Comparison of ENCODE assay signal across 8 mouse cellular contexts in the genomic region with DNA sequence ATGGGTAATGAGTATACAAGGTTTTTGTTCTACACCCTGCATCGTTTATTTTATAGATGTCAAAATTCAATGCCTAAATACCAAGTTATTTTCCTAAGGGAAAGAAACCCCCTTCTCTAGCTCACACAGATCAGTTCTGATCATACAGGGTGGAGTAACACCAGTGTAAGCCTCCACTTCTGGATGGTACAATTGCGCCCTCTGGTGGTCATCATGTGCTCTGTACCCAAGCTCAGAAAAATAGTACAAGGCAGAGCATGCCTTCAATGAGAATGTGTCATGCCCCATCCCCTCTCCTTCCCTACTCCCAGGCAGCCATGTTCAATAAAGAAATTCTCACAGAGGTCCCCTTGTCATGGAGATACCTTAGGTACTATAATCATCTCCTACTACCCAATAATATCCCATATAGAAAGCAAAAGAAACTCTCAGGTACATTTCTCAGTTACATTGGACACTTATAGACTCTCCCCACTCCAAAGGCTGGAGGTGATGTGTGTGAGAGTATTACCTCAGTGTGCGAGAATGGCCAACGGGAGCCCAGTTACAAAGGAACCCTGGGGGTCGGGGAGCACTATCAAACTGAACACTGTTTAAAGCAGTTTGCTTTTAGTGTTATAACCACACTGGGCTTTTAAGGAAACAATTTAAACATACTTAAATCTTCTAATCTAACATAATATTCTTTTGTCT. TPM values are rescaled to one million over a fixed set of nuclear protein-coding genes. Genes with fewer than 3 reads are reported as not detected.
DNase-seq lines count a peak whose midpoint lies in the region; ATAC-seq and TF ChIP-seq lines count a peak whose summit lies in the region.

No protein-coding gene starts in this region.

- H3K36me3 ChIP-seq in hindbrain, embryonic 15.5 days, result no peaks in the 10 kb centered on the region
- no peaks in the 10 kb centered on the region for H3K36me3 ChIP-seq in lung, postnatal 0 days (ENCODE audit: insufficient read depth, low read length)

- TF ChIP-seq CTCF in lung, postnatal 0 days (IDR thresholded peaks at IDR 0.05), result peak; percentile 99

- H3K4me1 ChIP-seq in hindbrain, embryonic 15.5 days (replicated peaks), result no peaks in the 10 kb centered on the region
- H3K4me1 ChIP-seq in lung, postnatal 0 days (ENCODE audit: insufficient read depth, low read depth, low read length), result no peaks in the 10 kb centered on the region

- no peaks in the 10 kb centered on the region for H3K9me3 ChIP-seq in hindbrain, embryonic 15.5 days
- H3K9me3 ChIP-seq in lung, postnatal 0 days (ENCODE audit: low read length), result no peaks in the 10 kb centered on the region

- peak; percentile 66 for DNase-seq in ovary, postnatal 14 days (ENCODE audit: low spot score)
- no peak for DNase-seq in ovary, postnatal 10 days (ENCODE audit: low spot score)
- peak; percentile 89 to 92 for DNase-seq in cerebellum, postnatal 10 days
- DNase-seq in frontal cortex, postnatal 10 days (ENCODE audit: low spot score in 2 of 2), result peak; percentile 33 to 68
- DNase-seq in layer of hippocampus, postnatal 14 days (ENCODE audit: low spot score in 2 of 2), result peak; percentile 70 to 85
- DNase-seq in lung, postnatal 0 days (ENCODE audit: low spot score), result peak; percentile 87
- peak; percentile 67 for DNase-seq in right cerebral cortex, adult 18-20 months

- no peak overlapping the region for H3K9ac ChIP-seq in hindbrain, embryonic 15.5 days
- no peak overlapping the region for H3K9ac ChIP-seq in lung, postnatal 0 days (replicated peaks; ENCODE audit: low read depth)

- no peaks in the 10 kb centered on the region for H3K27me3 ChIP-seq in hindbrain, embryonic 15.5 days
- no peaks in the 10 kb centered on the region for H3K27me3 ChIP-seq in lung, postnatal 0 days (replicated peaks; ENCODE audit: insufficient read depth, low read length)

- TF ChIP-seq EP300 in lung, postnatal 0 days (IDR thresholded peaks at IDR 0.05), result no peak

- 26% methylated on average over 5 of the region's 5 CpGs for WGBS in hindbrain, embryonic 15.5 days
- WGBS in lung, postnatal 0 days, result 12% methylated on average over 5 of the region's 5 CpGs

- peak; percentile 94 for ATAC-seq in hindbrain, embryonic 15.5 days (ENCODE audit: low FRiP score, low read depth)
- peak; percentile 83 for ATAC-seq in lung, postnatal 0 days

- H3K27ac ChIP-seq in hindbrain, embryonic 15.5 days (replicated peaks), result no peak overlapping the region
- no peak overlapping the region for H3K27ac ChIP-seq in lung, postnatal 0 days (ENCODE audit: low read length)

- H3K4me3 ChIP-seq in hindbrain, embryonic 15.5 days, result no peak overlapping the region
- H3K4me3 ChIP-seq in lung, postnatal 0 days (ENCODE audit: low read depth, low read length), result no peak overlapping the region

- H3K4me2 ChIP-seq in hindbrain, embryonic 15.5 days, result no peak overlapping the region
- H3K4me2 ChIP-seq in lung, postnatal 0 days (replicated peaks; ENCODE audit: low read depth, low read length), result no peak overlapping the region

RNA-seq across cellular contexts. Expression of a gene that starts 47.2 kb away (rescaled TPM):
- polyA plus RNA-seq in hindbrain, embryonic 15.5 days (2015; fragmentation: Nextera tagmentation; extraction: Ambion mirVana), result 312 TPM in 2 replicates
- total RNA-seq in layer of hippocampus, postnatal 14 days (2021), result 100 to 1,000 TPM; 101 to 105 TPM
- 257 and 273 TPM in 2 replicates for polyA plus RNA-seq in lung, postnatal 0 days (2015; fragmentation: Nextera tagmentation; extraction: Ambion mirVana)
